In genomic region chr4:24758954-24759353, GRCm38 (mm10) we compare ENCODE assay signal across 21 mouse cellular contexts.
DNase-seq lines count a peak whose midpoint lies in the region; ATAC-seq and TF ChIP-seq lines count a peak whose summit lies in the region.
"Had no signal": no experiment of that assay in that cellular context is flagged by ENCODE, and none has a peak within 500 bp of the region (broad histone marks: within the 10 kb centered on the region; RNA-seq: fewer than 3 reads in every experiment).

No protein-coding gene starts in this region.

- no peak overlapping the region for H3K4me2 ChIP-seq in midbrain, postnatal 0 days (ENCODE audit: low read depth, low read length, poor library complexity, severe bottlenecking)
- H3K4me2 ChIP-seq: heart, embryonic 11.5 days; hindbrain, embryonic 12.5 days; limb, embryonic 15.5 days; liver, embryonic 15.5 days; midbrain, embryonic 11.5 days; neural tube, embryonic 12.5 days had no signal

- no peak overlapping the region for H3K27ac ChIP-seq in layer of hippocampus, adult 2 months
- no peak overlapping the region for H3K27ac ChIP-seq in midbrain, postnatal 0 days (ENCODE audit: low read depth, low read length)
- H3K27ac ChIP-seq: embryonic facial prominence, embryonic 10.5 days; hindbrain, embryonic 12.5 days; limb, embryonic 15.5 days; liver, embryonic 15.5 days; neural tube, embryonic 12.5 days had no signal

- H3K27me3 ChIP-seq in midbrain, postnatal 0 days (ENCODE audit: insufficient read depth, low read length), result no peaks in the 10 kb centered on the region
- H3K27me3 ChIP-seq: hindbrain, embryonic 12.5 days; limb, embryonic 15.5 days; liver, embryonic 15.5 days; neural tube, embryonic 12.5 days; Patski had no signal

- no peaks in the 10 kb centered on the region for H3K9me3 ChIP-seq in midbrain, postnatal 0 days (ENCODE audit: low read length)
- H3K9me3 ChIP-seq: embryonic facial prominence, embryonic 10.5 days; hindbrain, embryonic 12.5 days; limb, embryonic 15.5 days; liver, embryonic 15.5 days; neural tube, embryonic 12.5 days had no signal

- no peaks in the 10 kb centered on the region for H3K4me1 ChIP-seq in midbrain, postnatal 0 days (ENCODE audit: insufficient read depth, low read length)
- H3K4me1 ChIP-seq: embryonic facial prominence, embryonic 10.5 days; hindbrain, embryonic 12.5 days; limb, embryonic 15.5 days; liver, embryonic 15.5 days; neural tube, embryonic 12.5 days had no signal

- H3K4me3 ChIP-seq in layer of hippocampus, adult 2 months, result no peak overlapping the region
- no peak overlapping the region for H3K4me3 ChIP-seq in midbrain, postnatal 0 days (ENCODE audit: low read depth, low read length)
- H3K4me3 ChIP-seq: embryonic facial prominence, embryonic 10.5 days; hindbrain, embryonic 12.5 days; limb, embryonic 15.5 days; liver, embryonic 15.5 days; neural tube, embryonic 12.5 days had no signal

- TF ChIP-seq CTCF in layer of hippocampus, adult 2 months (conservative IDR thresholded peaks at IDR 0.05), result no peak
- no peak for TF ChIP-seq CTCF in midbrain, postnatal 0 days (IDR thresholded peaks at IDR 0.05)

- ATAC-seq in midbrain, postnatal 0 days (ENCODE audit: low FRiP score), result no peak
- ATAC-seq: CD4-positive, CD25-positive, alpha-beta regulatory T cell, adult 4 months; Patski had no signal

- WGBS in midbrain, postnatal 0 days, result 95% methylated on average over 1 of the region's 1 CpGs

- DNase-seq in cerebellum, adult 11 months, result peak; percentile 15
- DNase-seq in cerebellum, postnatal 10 days, result no peak
- DNase-seq in right cerebral cortex, adult 18-20 months, result peak; percentile 15
- DNase-seq in right cerebral cortex, postnatal 4 days, result no peak
- peak; percentile 61 to 66 for DNase-seq in layer of hippocampus, adult 2 months (ENCODE audit: low spot score in 2 of 2)
- no peak for DNase-seq in midbrain, postnatal 0 days (ENCODE audit: low spot score)
- DNase-seq in lung, postnatal 25 days (ENCODE audit: low spot score), result no peak
- DNase-seq: adrenal gland, postnatal 25 days; heart, postnatal 14 days; kidney, adult 8-10 months; kidney, postnatal 14 days; thymus, postnatal 14 days had no signal

- H3K9ac ChIP-seq in midbrain, postnatal 0 days (replicated peaks; ENCODE audit: low read length, poor library complexity, severe bottlenecking), result no peak overlapping the region
- H3K9ac ChIP-seq: hindbrain, embryonic 12.5 days; limb, embryonic 15.5 days; liver, embryonic 15.5 days; neural tube, embryonic 12.5 days had no signal

- H3K36me3 ChIP-seq in midbrain, postnatal 0 days (ENCODE audit: insufficient read depth, low read length), result no peaks in the 10 kb centered on the region
- H3K36me3 ChIP-seq: embryonic facial prominence, embryonic 10.5 days; hindbrain, embryonic 12.5 days; limb, embryonic 15.5 days; liver, embryonic 15.5 days; neural tube, embryonic 12.5 days had no signal

Comparison
In these comparisons a context has a peak if more than half of its experiments do, and no peak if none do; other contexts are left out.
1. DNase-seq: peak in cerebellum, adult 11 months (single experiment), right cerebral cortex, adult 18-20 months (single experiment) and layer of hippocampus, adult 2 months (2 of 2); none in cerebellum, postnatal 10 days (0 of 2), right cerebral cortex, postnatal 4 days (single experiment), midbrain, postnatal 0 days (single experiment) and lung, postnatal 25 days (single experiment).